Mouse (Mus musculus): ENCODE measurements around the gene Cd63. TPM values are rescaled to one million over a fixed set of nuclear protein-coding genes. Genes with fewer than 3 reads are reported as not detected.

Cd63 gene
- polyA plus RNA-seq, 1 experiment, result 79.5 TPM

- TF ChIP-seq POLR2A (IDR thresholded peaks at IDR 0.05; ENCODE audit: extremely low read depth, insufficient read depth, low read length), result no peak
- no peak for TF ChIP-seq CTCF (IDR thresholded peaks at IDR 0.05; ENCODE audit: extremely low read depth, insufficient read depth, low read length)
- no peak overlapping the region for H3K27ac ChIP-seq (ENCODE audit: insufficient read depth, low read length)
- H3K4me1 ChIP-seq (ENCODE audit: control insufficient read depth, insufficient read depth, low read length), result no peaks in the 10 kb centered on the region
- H3K4me3 ChIP-seq (ENCODE audit: insufficient read depth, low read length), result no peak overlapping the region
Observed at GRCm38 (mm10) chr10:128901409-128901808, 620 bp downstream of the Cd63 start.

DNA sequence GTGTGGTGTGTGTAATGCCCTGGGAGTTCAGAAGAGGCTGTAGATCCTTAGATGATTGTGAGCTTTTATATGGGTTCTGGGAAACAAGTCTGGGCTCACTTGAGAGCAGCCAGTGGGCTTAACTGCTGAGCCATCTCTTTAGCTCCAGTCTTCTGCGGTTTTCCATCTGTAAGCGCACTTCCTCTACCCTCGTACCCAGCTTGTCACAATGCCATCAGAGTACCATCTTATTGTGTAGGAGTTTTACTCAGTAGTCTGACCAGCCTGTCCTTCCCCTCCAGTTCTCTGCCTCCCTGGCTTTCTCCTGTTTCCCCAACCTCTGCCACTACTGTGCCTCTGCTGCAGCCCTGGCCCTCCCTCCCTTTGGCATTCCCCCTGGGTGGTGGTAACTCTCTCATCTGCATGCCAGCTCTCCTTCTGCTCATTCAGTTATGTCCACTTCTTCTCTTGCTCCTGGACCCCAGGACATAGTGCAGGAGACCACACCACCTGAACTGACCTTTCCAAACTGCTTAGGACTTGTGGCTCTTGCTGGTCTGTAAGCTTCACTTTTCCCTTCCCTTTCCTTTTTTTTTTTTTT is 1.7 kb downstream of the Cd63 start:
- Histone ChIP-seq H3K27ac (ENCODE audit: insufficient read depth, low read length) (no peak overlapping the region), H3K4me1 (ENCODE audit: control insufficient read depth, insufficient read depth, low read length) (no peaks in the 10 kb centered on the region), H3K4me3 (ENCODE audit: insufficient read depth, low read length) (no peak overlapping the region)
- TF ChIP-seq POLR2A (IDR thresholded peaks at IDR 0.05; ENCODE audit: extremely low read depth, insufficient read depth, low read length) (no peak), CTCF (IDR thresholded peaks at IDR 0.05; ENCODE audit: extremely low read depth, insufficient read depth, low read length) (no peak)

- no peak for TF ChIP-seq CTCF (IDR thresholded peaks at IDR 0.05; ENCODE audit: extremely low read depth, insufficient read depth, low read length)
- TF ChIP-seq POLR2A (IDR thresholded peaks at IDR 0.05; ENCODE audit: extremely low read depth, insufficient read depth, low read length), result no peak
- Histone ChIP-seq H3K4me3 (ENCODE audit: insufficient read depth, low read length) (no peak overlapping the region), H3K27ac (ENCODE audit: insufficient read depth, low read length) (no peak overlapping the region), H3K4me1 (ENCODE audit: control insufficient read depth, insufficient read depth, low read length) (no peaks in the 10 kb centered on the region)
Observed at GRCm38 (mm10) chr10:128904812-128905211, 4.0 kb downstream of the Cd63 start.

DNA sequence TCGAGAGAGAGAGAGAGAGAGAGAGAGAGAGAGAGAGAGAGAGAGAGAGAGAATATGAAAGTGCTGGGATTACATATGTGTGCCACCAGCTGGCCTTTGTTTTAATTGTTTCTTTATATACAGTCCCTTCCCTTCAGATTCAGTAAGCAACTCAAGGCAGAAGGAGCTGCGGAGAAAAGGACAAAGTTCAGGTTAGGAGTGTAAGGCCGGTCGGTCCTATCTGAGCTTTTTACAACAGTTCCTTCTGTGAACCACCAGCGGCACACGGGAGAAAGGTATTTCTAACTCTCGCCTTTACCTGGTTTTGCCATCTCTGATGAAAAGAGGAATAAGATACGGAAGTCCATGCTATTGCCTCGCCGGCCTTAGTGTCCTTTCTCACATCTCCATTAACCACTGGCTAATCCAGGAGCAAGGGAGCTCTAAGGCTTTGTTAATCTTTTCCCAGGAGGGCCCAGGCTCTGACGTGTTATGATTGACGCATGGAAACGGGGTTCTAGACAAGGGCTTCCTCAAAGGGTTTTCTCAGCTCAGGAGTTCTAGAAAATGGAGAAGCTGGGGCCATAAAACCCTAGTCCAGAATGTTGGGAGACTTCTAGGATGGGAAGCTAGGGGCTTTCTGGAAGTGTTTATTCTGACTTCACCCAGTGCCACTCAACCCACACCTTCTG is 8.1 kb downstream of the Cd63 start:
- peak overlapping the region; percentile 44; the same call in 1 of the 2 replicates for H3K4me3 ChIP-seq (ENCODE audit: insufficient read depth, low read length)
- H3K4me1 ChIP-seq (ENCODE audit: control insufficient read depth, insufficient read depth, low read length), result no peaks in the 10 kb centered on the region
- H3K27ac ChIP-seq (ENCODE audit: insufficient read depth, low read length), result peak overlapping the region; percentile 53
- TF ChIP-seq CTCF (IDR thresholded peaks at IDR 0.05; ENCODE audit: extremely low read depth, insufficient read depth, low read length) (no peak), POLR2A (IDR thresholded peaks at IDR 0.05; ENCODE audit: extremely low read depth, insufficient read depth, low read length) (no peak)

DNA sequence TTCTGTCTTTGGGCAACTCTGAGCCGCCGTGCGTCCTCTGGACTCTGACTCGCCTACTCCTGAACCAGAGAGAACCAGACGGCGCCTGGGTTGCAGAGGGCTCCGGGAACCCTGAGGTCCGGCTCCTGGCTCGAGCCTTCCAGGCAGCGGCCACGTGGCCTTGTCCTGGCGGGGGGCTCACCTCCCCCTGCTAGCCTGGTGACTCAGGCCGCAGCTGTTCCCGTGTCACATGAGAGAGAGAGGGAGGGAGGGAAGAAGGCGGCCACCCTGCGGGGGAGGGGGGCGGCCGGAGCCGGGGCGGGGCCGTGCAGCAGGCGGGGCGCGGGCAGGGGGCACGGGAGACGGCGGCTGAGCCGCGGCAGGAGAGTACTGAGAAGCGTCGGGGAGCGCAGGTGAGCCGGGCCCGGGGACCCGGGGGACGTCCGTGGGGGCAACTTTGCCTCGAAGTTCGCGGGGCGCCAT is 8.8 kb downstream of the Cd63 start:
- Histone ChIP-seq H3K27ac (ENCODE audit: insufficient read depth, low read length) (peak overlapping the region; percentile 91), H3K4me1 (ENCODE audit: control insufficient read depth, insufficient read depth, low read length) (no peaks in the 10 kb centered on the region), H3K4me3 (ENCODE audit: insufficient read depth, low read length) (peak overlapping the region; percentile 44)
- TF ChIP-seq CTCF (IDR thresholded peaks at IDR 0.05; ENCODE audit: extremely low read depth, insufficient read depth, low read length), result no peak
- TF ChIP-seq POLR2A (IDR thresholded peaks at IDR 0.05; ENCODE audit: extremely low read depth, insufficient read depth, low read length), result no peak

DNA sequence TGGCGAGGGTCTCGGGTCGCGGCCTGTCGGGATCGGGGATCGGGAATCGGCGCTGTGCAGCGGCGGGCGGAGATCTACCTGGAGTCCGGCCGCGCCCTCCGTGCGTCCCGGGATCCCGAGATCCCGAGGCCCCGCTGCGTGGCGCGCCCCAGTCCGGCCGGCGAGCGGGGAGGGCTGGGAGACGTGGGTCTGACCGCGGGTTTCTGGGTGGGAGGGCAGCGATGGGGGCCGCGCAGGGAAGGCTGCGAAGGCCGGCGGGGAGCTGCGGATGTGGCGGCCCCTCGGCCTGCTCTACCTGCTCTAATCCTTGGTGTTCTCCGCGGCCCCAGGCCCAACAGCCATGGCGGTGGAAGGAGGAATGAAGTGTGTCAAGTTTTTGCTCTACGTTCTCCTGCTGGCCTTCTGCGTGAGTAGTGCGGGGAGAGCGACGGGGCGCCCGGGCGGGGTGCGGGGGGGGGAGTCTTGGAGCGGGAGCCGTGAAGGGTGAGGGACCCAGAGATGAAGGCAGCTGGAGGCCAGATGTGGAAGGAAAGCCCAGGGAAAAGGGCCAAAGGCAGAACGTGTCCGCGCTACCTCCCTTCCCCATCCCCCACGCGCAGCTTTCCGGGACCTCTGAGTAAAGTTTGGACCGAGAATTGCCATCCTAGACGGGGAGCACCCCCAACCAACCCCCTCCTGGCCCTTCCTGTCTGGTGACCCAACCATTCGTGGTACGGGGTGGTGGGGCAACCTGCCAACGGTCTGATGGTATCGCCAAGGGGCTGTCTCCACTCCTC is 9.5 kb downstream of the Cd63 start:
- Histone ChIP-seq H3K4me1 (ENCODE audit: control insufficient read depth, insufficient read depth, low read length) (no peaks in the 10 kb centered on the region), H3K4me3 (ENCODE audit: insufficient read depth, low read length) (peak overlapping the region; percentile 44), H3K27ac (ENCODE audit: insufficient read depth, low read length) (peak overlapping the region; percentile 91)
- TF ChIP-seq CTCF (IDR thresholded peaks at IDR 0.05; ENCODE audit: extremely low read depth, insufficient read depth, low read length) (no peak), POLR2A (IDR thresholded peaks at IDR 0.05; ENCODE audit: extremely low read depth, insufficient read depth, low read length) (no peak)

DNA sequence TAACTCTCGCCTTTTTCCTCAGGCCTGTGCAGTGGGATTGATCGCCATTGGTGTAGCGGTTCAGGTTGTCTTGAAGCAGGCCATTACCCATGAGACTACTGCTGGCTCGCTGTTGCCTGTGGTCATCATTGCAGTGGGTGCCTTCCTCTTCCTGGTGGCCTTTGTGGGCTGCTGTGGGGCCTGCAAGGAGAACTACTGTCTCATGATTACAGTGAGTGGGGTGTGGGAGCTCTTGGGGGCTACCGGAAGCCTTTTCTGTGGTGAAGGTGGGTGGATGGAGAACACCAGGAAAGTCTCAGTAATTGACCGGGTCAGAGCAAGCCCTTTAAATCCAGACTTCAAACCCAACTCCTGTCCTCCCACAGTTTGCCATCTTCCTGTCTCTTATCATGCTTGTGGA is 10.6 kb downstream of the Cd63 start:
- Histone ChIP-seq H3K4me3 (ENCODE audit: insufficient read depth, low read length) (no peak overlapping the region), H3K27ac (ENCODE audit: insufficient read depth, low read length) (no peak overlapping the region), H3K4me1 (ENCODE audit: control insufficient read depth, insufficient read depth, low read length) (no peaks in the 10 kb centered on the region)
- TF ChIP-seq POLR2A (IDR thresholded peaks at IDR 0.05; ENCODE audit: extremely low read depth, insufficient read depth, low read length) (no peak), CTCF (IDR thresholded peaks at IDR 0.05; ENCODE audit: extremely low read depth, insufficient read depth, low read length) (no peak)

GRCm38 (mm10) chr10:128912268-128912667 is 11.5 kb downstream of the Cd63 start:
- no peak for TF ChIP-seq POLR2A (IDR thresholded peaks at IDR 0.05; ENCODE audit: extremely low read depth, insufficient read depth, low read length)
- TF ChIP-seq CTCF (IDR thresholded peaks at IDR 0.05; ENCODE audit: extremely low read depth, insufficient read depth, low read length), result no peak
- no peak overlapping the region for H3K4me3 ChIP-seq (ENCODE audit: insufficient read depth, low read length)
- no peak overlapping the region for H3K27ac ChIP-seq (ENCODE audit: insufficient read depth, low read length)
- H3K4me1 ChIP-seq (ENCODE audit: control insufficient read depth, insufficient read depth, low read length), result no peaks in the 10 kb centered on the region

DNA sequence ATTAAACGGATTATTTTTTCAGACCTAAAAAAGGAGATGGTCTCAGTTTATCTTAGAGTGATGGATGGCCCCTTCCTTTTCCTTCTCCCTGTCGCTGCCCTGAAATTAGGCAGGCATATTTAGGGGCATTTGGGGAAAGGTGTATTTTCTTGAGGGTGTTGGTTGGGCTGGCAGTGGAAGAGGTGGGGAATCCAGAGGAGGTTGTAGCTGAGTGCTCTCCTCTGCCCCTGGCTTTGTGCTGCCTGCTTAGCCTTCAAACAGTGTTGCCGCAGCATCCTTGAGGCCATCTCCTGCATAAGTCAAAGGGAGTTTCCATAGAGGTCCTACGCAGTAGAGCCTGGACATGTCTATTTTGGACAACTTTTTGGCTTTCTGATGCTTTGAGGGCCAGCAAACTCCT is 12.0 kb downstream of the Cd63 start:
- TF ChIP-seq CTCF (IDR thresholded peaks at IDR 0.05; ENCODE audit: extremely low read depth, insufficient read depth, low read length) (no peak), POLR2A (IDR thresholded peaks at IDR 0.05; ENCODE audit: extremely low read depth, insufficient read depth, low read length) (no peak)
- Histone ChIP-seq H3K27ac (ENCODE audit: insufficient read depth, low read length) (no peak overlapping the region), H3K4me3 (ENCODE audit: insufficient read depth, low read length) (no peak overlapping the region), H3K4me1 (ENCODE audit: control insufficient read depth, insufficient read depth, low read length) (no peaks in the 10 kb centered on the region)

Data from cortical plate, adult 2 months (tissue).